Mouse (Mus musculus) spleen, adult 2 months (tissue): ENCODE data around the gene Hdgfl2.

ENCODE experiments used
- CTCF ChIP-seq: fragments of 200-500 bp; IDR thresholded peaks from 2 replicates; pipeline ENCODE4 v1.5.1; 2011; ENCODE audit warnings: mild to moderate bottlenecking, inconsistent platforms; ENCODE audit not compliant: insufficient read depth, insufficient read length, insufficient replicate concordance; ENCODE audit errors: extremely low read depth
- POLR2A ChIP-seq: fragments of 200-500 bp; IDR thresholded peaks from 2 replicates; pipeline ENCODE4 v1.6.1; 2011; ENCODE audit warnings: low read depth, low read length, inconsistent platforms

GRCm38 (mm10) chr17:56123681-56124340, 44.4 kb downstream of the Hdgfl2 start:
- TF ChIP-seq CTCF: no peak
- TF ChIP-seq POLR2A: no peak
